Mouse (Mus musculus) bone marrow macrophage, adult 2 months (primary cell): Measurements from ENCODE around the gene Snap25.

Experiments
- CTCF ChIP-seq: IDR thresholded peaks from 2 replicates; pipeline ENCODE4 v1.5.1; 2012; ENCODE audit warnings: low read depth, mild to moderate bottlenecking, low read length, moderate library complexity
- POLR2A ChIP-seq: IDR thresholded peaks from 2 replicates; pipeline ENCODE4 v1.6.1; 2012; ENCODE audit warnings: mild to moderate bottlenecking, low read depth, low read length, borderline replicate concordance

DNA sequence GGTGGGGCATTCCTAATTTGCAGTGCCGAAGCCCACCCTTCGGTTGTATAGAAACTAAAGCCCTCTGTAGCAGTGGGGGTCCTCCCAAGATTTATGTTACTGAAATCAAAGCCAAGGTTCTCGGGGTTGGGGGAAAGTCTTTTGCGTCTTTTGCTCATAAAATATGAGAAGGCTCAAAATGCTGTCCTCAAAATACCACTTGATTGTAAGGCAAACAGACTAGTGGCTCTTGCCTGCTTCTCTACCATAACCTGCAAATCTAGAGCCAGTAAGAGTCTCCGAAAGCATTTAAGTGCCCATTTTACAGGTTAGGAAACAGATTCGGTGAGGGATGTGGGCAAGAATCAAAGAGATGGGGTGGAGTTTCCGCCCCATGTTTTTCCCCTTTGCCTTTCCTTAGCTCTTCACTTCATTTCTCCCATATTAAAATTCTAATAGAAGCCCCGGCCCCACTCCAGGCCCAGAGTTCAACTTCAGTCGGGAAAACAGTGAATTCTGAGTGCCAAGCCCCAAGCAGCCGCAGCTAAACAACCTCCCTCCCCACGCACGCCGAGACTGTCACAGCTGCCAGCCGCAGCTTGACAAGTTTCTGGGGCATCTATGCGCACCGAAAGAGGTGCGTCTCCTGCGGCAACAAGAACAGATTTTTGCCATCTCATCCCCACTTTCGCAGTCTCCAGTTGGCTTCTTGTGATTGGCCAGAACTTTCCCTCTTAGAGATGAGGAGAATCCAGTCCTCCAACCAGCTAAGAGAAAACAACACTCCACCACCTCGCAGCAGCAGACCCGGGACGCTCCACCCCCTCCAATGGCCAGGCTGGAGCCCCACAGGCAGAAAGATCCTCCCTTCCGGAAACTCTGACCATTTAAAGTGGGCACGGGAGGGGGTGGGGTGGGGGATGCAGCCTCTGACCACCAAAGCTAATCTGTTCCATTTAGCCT lies 33.7 kb upstream of the Snap25 start:
- no peak for TF ChIP-seq CTCF
- TF ChIP-seq POLR2A: no peak
